Mouse (Mus musculus) liver, embryonic 13.5 days (tissue): Measurements from ENCODE around the gene Nav2. TPM values are rescaled to one million over a fixed set of nuclear protein-coding genes. Genes with fewer than 3 reads are reported as not detected.

Experiments used
- ATAC-seq: fragments of 200-750 bp; cut with Nextera tagmentation; 2 replicates; pipeline ENCODE4 v1.8.0; 2017; ENCODE audit warnings: low read depth, mild to moderate bottlenecking, moderate number of reproducible peaks, moderate library complexity
- DNase-seq: peaks from one replicate; pipeline ENCODE4 v3.0.0; 2022
- H3K27ac ChIP-seq: fragments of 300-500 bp; sonication (generic); 2 replicates; pipeline ENCODE4 v1.5.1; 2015; ENCODE audit warnings: moderate library complexity, mild to moderate bottlenecking, inconsistent platforms
- H3K27me3 ChIP-seq: fragments of 300-500 bp; sonication (generic); 2 replicates; pipeline ENCODE4 v1.6.1; 2015; ENCODE audit warnings: mild to moderate bottlenecking, inconsistent platforms
- H3K36me3 ChIP-seq: fragments of 300-500 bp; sonication (generic); 2 replicates; pipeline ENCODE4 v1.6.1; 2015; ENCODE audit warnings: mild to moderate bottlenecking, inconsistent platforms
- H3K4me1 ChIP-seq: fragments of 300-500 bp; sonication (generic); replicated peaks from 2 replicates; pipeline ENCODE4 v1.6.1; 2015; ENCODE audit warnings: inconsistent platforms
- H3K4me2 ChIP-seq: fragments of 300-500 bp; sonication (generic); 2 replicates; pipeline ENCODE4 v1.6.1; 2015; ENCODE audit warnings: inconsistent platforms, mild to moderate bottlenecking, moderate library complexity
- H3K4me3 ChIP-seq: fragments of 300-500 bp; sonication (generic); replicated peaks from 2 replicates; pipeline ENCODE4 v1.5.1; 2015; ENCODE audit warnings: mild to moderate bottlenecking, inconsistent platforms
- H3K9ac ChIP-seq: fragments of 300-500 bp; sonication (generic); 2 replicates; pipeline ENCODE4 v1.6.1; 2015; ENCODE audit warnings: mild to moderate bottlenecking, inconsistent platforms
- H3K9me3 ChIP-seq: fragments of 300-500 bp; sonication (generic); replicated peaks from 2 replicates; pipeline ENCODE4 v1.6.1; 2016; ENCODE audit warnings: inconsistent platforms
- WGBS: fragments of 180-500 bp; shearing (Covaris S2); methylation state at CpG from one replicate; pipeline ENCODE4 v1.1.7; 2015; ENCODE audit not compliant: insufficient replicate concordance; 5-methylcytosine and 5-hydroxymethylcytosine counted together
- polyA plus RNA-seq: library from polyadenylated mRNA; unstranded; fragments of >200 nt; fragmentation: Nextera tagmentation; extraction: Ambion mirVana; gene quantifications from 2 replicates; pipeline ENCODE4 v1.2.1, GENCODE M21; 2015

The Nav2 gene
- polyA plus RNA-seq, 1 experiment from 2014 or later = 1.8 TPM

GRCm38 (mm10) chr7:49119016-49119415 lies 210.5 kb downstream of the Nav2 start:
- Histone ChIP-seq H3K4me2 (no peak overlapping the region), H3K27ac (no peak overlapping the region), H3K36me3 (no peaks in the 10 kb centered on the region), H3K4me1 (peaks cover 4% of the 10 kb centered on the region; the same call in 1 of the 2 replicates), H3K9me3 (no peaks in the 10 kb centered on the region), H3K27me3 (peaks cover 64% of the 10 kb centered on the region), H3K4me3 (no peak overlapping the region), H3K9ac (no peak overlapping the region)
- DNase-seq = no peak
- ATAC-seq = no peak
- WGBS = 41% methylated on average over 8 of the region's 8 CpGs

- DNase-seq (no peak), ATAC-seq (no peak)
- Histone ChIP-seq H3K9me3 (no peaks in the 10 kb centered on the region), H3K36me3 (no peaks in the 10 kb centered on the region), H3K9ac (no peak overlapping the region), H3K27ac (no peak overlapping the region), H3K4me2 (peak overlapping the region; percentile 17; the same call in 1 of the 2 replicates), H3K4me3 (no peak overlapping the region), H3K27me3 (peaks cover 58% of the 10 kb centered on the region), H3K4me1 (peaks cover 4% of the 10 kb centered on the region; the same call in 1 of the 2 replicates)
- WGBS = 40% methylated on average over 20 of the region's 20 CpGs
These were observed 211.4 kb downstream of the Nav2 start for GRCm38 (mm10) chr7:49119794-49120487.

GRCm38 (mm10) chr7:49120488-49120864 lies 212.0 kb downstream of the Nav2 start:
- WGBS = 41% methylated on average over 6 of the region's 6 CpGs
- ATAC-seq (no peak), DNase-seq (no peak)
- H3K4me3 ChIP-seq = no peak overlapping the region
- peak overlapping the region; percentile 17; the same call in 1 of the 2 replicates for H3K4me2 ChIP-seq
- no peaks in the 10 kb centered on the region for H3K36me3 ChIP-seq
- peaks cover 58% of the 10 kb centered on the region for H3K27me3 ChIP-seq
- peaks cover 4% of the 10 kb centered on the region; the same call in 1 of the 2 replicates for H3K4me1 ChIP-seq
- H3K9ac ChIP-seq = no peak overlapping the region
- H3K9me3 ChIP-seq = no peaks in the 10 kb centered on the region
- H3K27ac ChIP-seq = no peak overlapping the region

GRCm38 (mm10) chr7:49120935-49121691 lies 212.6 kb downstream of the Nav2 start:
- ATAC-seq = peak; percentile 60; the same call in 1 of the 2 replicates
- H3K4me2 ChIP-seq = no peak overlapping the region
- 35% methylated on average over 20 of the region's 20 CpGs for WGBS
- no peak overlapping the region for H3K4me3 ChIP-seq
- H3K27me3 ChIP-seq = peaks cover 55% of the 10 kb centered on the region
- DNase-seq = peak; percentile 63
- no peak overlapping the region for H3K27ac ChIP-seq
- H3K36me3 ChIP-seq = no peaks in the 10 kb centered on the region
- H3K9ac ChIP-seq = no peak overlapping the region
- no peaks in the 10 kb centered on the region for H3K9me3 ChIP-seq
- H3K4me1 ChIP-seq = peaks cover 4% of the 10 kb centered on the region; the same call in 1 of the 2 replicates

- DNase-seq (no peak), ATAC-seq (no peak)
- WGBS = 52% methylated on average over 7 of the region's 7 CpGs
- Histone ChIP-seq H3K4me1 (peaks cover 4% of the 10 kb centered on the region; the same call in 1 of the 2 replicates), H3K27ac (no peak overlapping the region), H3K27me3 (peaks cover 44% of the 10 kb centered on the region), H3K9ac (no peak overlapping the region), H3K4me3 (no peak overlapping the region), H3K9me3 (no peaks in the 10 kb centered on the region), H3K4me2 (no peak overlapping the region), H3K36me3 (no peaks in the 10 kb centered on the region)
These were observed 214.0 kb downstream of the Nav2 start for GRCm38 (mm10) chr7:49122498-49122897.

GRCm38 (mm10) chr7:49125545-49125944 lies 217.0 kb downstream of the Nav2 start:
- 29% methylated on average over 3 of the region's 3 CpGs for WGBS
- Histone ChIP-seq H3K27ac (no peak overlapping the region), H3K4me3 (no peak overlapping the region), H3K4me1 (peaks cover 4% of the 10 kb centered on the region; the same call in 1 of the 2 replicates), H3K27me3 (peaks cover 15% of the 10 kb centered on the region), H3K9ac (no peak overlapping the region), H3K36me3 (no peaks in the 10 kb centered on the region), H3K4me2 (no peak overlapping the region), H3K9me3 (no peaks in the 10 kb centered on the region)
- ATAC-seq (no peak), DNase-seq (no peak)

GRCm38 (mm10) chr7:49128224-49128623 lies 219.7 kb downstream of the Nav2 start:
- WGBS = 61% methylated on average over 8 of the region's 8 CpGs
- Histone ChIP-seq H3K27ac (no peak overlapping the region), H3K27me3 (0 out of 2 replicates have a peak, but pooled peaks cover 3% of the 10 kb centered on the region), H3K36me3 (no peaks in the 10 kb centered on the region), H3K4me1 (no peaks in the 10 kb centered on the region), H3K9ac (no peak overlapping the region), H3K4me2 (no peak overlapping the region), H3K4me3 (no peak overlapping the region), H3K9me3 (no peaks in the 10 kb centered on the region)
- no peak for ATAC-seq
- no peak for DNase-seq

- Histone ChIP-seq H3K36me3 (no peaks in the 10 kb centered on the region), H3K9ac (no peak overlapping the region), H3K4me3 (no peak overlapping the region), H3K4me2 (no peak overlapping the region), H3K27ac (no peak overlapping the region), H3K9me3 (no peaks in the 10 kb centered on the region), H3K27me3 (no peaks in the 10 kb centered on the region), H3K4me1 (no peaks in the 10 kb centered on the region)
- no peak for ATAC-seq
- DNase-seq = peak; percentile 30
- WGBS = 31% methylated on average over 10 of the region's 10 CpGs
These were observed 224.4 kb downstream of the Nav2 start for GRCm38 (mm10) chr7:49132851-49133351.

GRCm38 (mm10) chr7:49134396-49134795 lies 225.9 kb downstream of the Nav2 start:
- no peaks in the 10 kb centered on the region for H3K27me3 ChIP-seq
- H3K4me2 ChIP-seq = no peak overlapping the region
- no peaks in the 10 kb centered on the region for H3K4me1 ChIP-seq
- H3K27ac ChIP-seq = no peak overlapping the region
- H3K9me3 ChIP-seq = no peaks in the 10 kb centered on the region
- ATAC-seq (no peak), DNase-seq (no peak)
- H3K4me3 ChIP-seq = no peak overlapping the region
- no peak overlapping the region for H3K9ac ChIP-seq
- H3K36me3 ChIP-seq = no peaks in the 10 kb centered on the region
- 53% methylated on average over 5 of the region's 5 CpGs for WGBS

GRCm38 (mm10) chr7:49139762-49140161 lies 231.2 kb downstream of the Nav2 start:
- H3K4me2 ChIP-seq = no peak overlapping the region
- no peak overlapping the region for H3K4me3 ChIP-seq
- 74% methylated on average over 2 of the region's 2 CpGs for WGBS
- H3K9me3 ChIP-seq = no peaks in the 10 kb centered on the region
- no peak for DNase-seq
- no peaks in the 10 kb centered on the region for H3K4me1 ChIP-seq
- ATAC-seq = no peak
- H3K27me3 ChIP-seq = no peaks in the 10 kb centered on the region
- no peak overlapping the region for H3K9ac ChIP-seq
- no peaks in the 10 kb centered on the region for H3K36me3 ChIP-seq
- no peak overlapping the region for H3K27ac ChIP-seq

GRCm38 (mm10) chr7:49143966-49144365 lies 235.4 kb downstream of the Nav2 start:
- no peak for DNase-seq
- H3K27ac ChIP-seq = no peak overlapping the region
- H3K4me2 ChIP-seq = no peak overlapping the region
- no peak overlapping the region for H3K9ac ChIP-seq
- no peaks in the 10 kb centered on the region for H3K36me3 ChIP-seq
- WGBS = 66% methylated on average over 7 of the region's 7 CpGs
- H3K4me1 ChIP-seq = peaks cover 4% of the 10 kb centered on the region
- no peak overlapping the region for H3K4me3 ChIP-seq
- no peak for ATAC-seq
- no peaks in the 10 kb centered on the region for H3K27me3 ChIP-seq
- H3K9me3 ChIP-seq = no peaks in the 10 kb centered on the region
